Mouse (Mus musculus): ENCODE results near the gene Kera. TPM values are rescaled to one million over a fixed set of nuclear protein-coding genes. Genes with fewer than 3 reads are reported as not detected.

The Kera gene
- polyA plus RNA-seq, 1 experiment from 2014 or later: 0.07 TPM

- Histone ChIP-seq H3K4me3 (no peak overlapping the region), H3K36me3 (no peaks in the 10 kb centered on the region), H3K4me2 (no peak overlapping the region), H3K27ac (replicated peaks) (no peak overlapping the region), H3K27me3 (replicated peaks) (no peaks in the 10 kb centered on the region), H3K4me1 (no peaks in the 10 kb centered on the region), H3K9me3 (no peaks in the 10 kb centered on the region), H3K9ac (no peak overlapping the region)
- no peak; the same call in 1 of the 2 replicates for ATAC-seq (ENCODE audit: extremely low read depth, insufficient number of reproducible peaks, low FRiP score, low TSS enrichment)
Observed at GRCm38 (mm10) chr10:97603256-97603655, 3.4 kb upstream of the Kera start.

- Histone ChIP-seq H3K27ac (replicated peaks) (no peak overlapping the region), H3K4me2 (no peak overlapping the region), H3K27me3 (replicated peaks) (no peaks in the 10 kb centered on the region), H3K4me3 (no peak overlapping the region), H3K9ac (no peak overlapping the region), H3K9me3 (no peaks in the 10 kb centered on the region), H3K4me1 (no peaks in the 10 kb centered on the region), H3K36me3 (no peaks in the 10 kb centered on the region)
- WGBS: 76% methylated on average over 1 of the region's 1 CpGs
- ATAC-seq (ENCODE audit: extremely low read depth, insufficient number of reproducible peaks, low FRiP score, low TSS enrichment): no peak
Observed at GRCm38 (mm10) chr10:97622328-97622727, 15.6 kb downstream of the Kera start.

- no peak overlapping the region for H3K4me3 ChIP-seq
- ATAC-seq (ENCODE audit: extremely low read depth, insufficient number of reproducible peaks, low FRiP score, low TSS enrichment): no peak
- WGBS: 68% methylated on average over 2 of the region's 2 CpGs
Observed at GRCm38 (mm10) chr10:97624381-97624780, 17.7 kb downstream of the Kera start.

GRCm38 (mm10) chr10:97625116-97625515 lies 18.4 kb downstream of the Kera start:
- no peak overlapping the region for H3K4me3 ChIP-seq
- H3K36me3 ChIP-seq: no peaks in the 10 kb centered on the region
- H3K4me1 ChIP-seq: no peaks in the 10 kb centered on the region
- WGBS: 54% methylated on average over 4 of the region's 4 CpGs
- no peaks in the 10 kb centered on the region for H3K27me3 ChIP-seq (replicated peaks)
- ATAC-seq (ENCODE audit: extremely low read depth, insufficient number of reproducible peaks, low FRiP score, low TSS enrichment): no peak
- no peak overlapping the region for H3K9ac ChIP-seq
- no peak overlapping the region for H3K4me2 ChIP-seq
- H3K27ac ChIP-seq (replicated peaks): no peak overlapping the region
- H3K9me3 ChIP-seq: no peaks in the 10 kb centered on the region

More at GRCm38 (mm10) chr10:97624381-97624780, 17.7 kb downstream of the Kera start:
- no peaks in the 10 kb centered on the region for H3K4me1 ChIP-seq
- no peak overlapping the region for H3K27ac ChIP-seq (replicated peaks)
- H3K27me3 ChIP-seq (replicated peaks): no peaks in the 10 kb centered on the region
- H3K9ac ChIP-seq: no peak overlapping the region
- no peaks in the 10 kb centered on the region for H3K36me3 ChIP-seq
- no peak overlapping the region for H3K4me2 ChIP-seq
- no peaks in the 10 kb centered on the region for H3K9me3 ChIP-seq

GRCm38 (mm10) chr10:97626543-97626942 lies 19.9 kb downstream of the Kera start:
- H3K4me2 ChIP-seq: no peak overlapping the region
- H3K27me3 ChIP-seq (replicated peaks): no peaks in the 10 kb centered on the region
- WGBS: 81% methylated on average over 1 of the region's 1 CpGs
- no peaks in the 10 kb centered on the region for H3K9me3 ChIP-seq
- H3K4me3 ChIP-seq: no peak overlapping the region
- no peak for ATAC-seq (ENCODE audit: extremely low read depth, insufficient number of reproducible peaks, low FRiP score, low TSS enrichment)
- no peak overlapping the region for H3K9ac ChIP-seq
- H3K27ac ChIP-seq (replicated peaks): no peak overlapping the region
- H3K36me3 ChIP-seq: no peaks in the 10 kb centered on the region
- H3K4me1 ChIP-seq: no peaks in the 10 kb centered on the region

GRCm38 (mm10) chr10:97631061-97631460 lies 24.4 kb downstream of the Kera start:
- H3K27ac ChIP-seq (replicated peaks): no peak overlapping the region
- no peaks in the 10 kb centered on the region for H3K27me3 ChIP-seq (replicated peaks)
- no peak overlapping the region for H3K9ac ChIP-seq
- 74% methylated on average over 3 of the region's 3 CpGs for WGBS
- no peaks in the 10 kb centered on the region for H3K9me3 ChIP-seq
- H3K36me3 ChIP-seq: no peaks in the 10 kb centered on the region
- no peak overlapping the region for H3K4me2 ChIP-seq
- ATAC-seq (ENCODE audit: extremely low read depth, insufficient number of reproducible peaks, low FRiP score, low TSS enrichment): no peak
- H3K4me1 ChIP-seq: no peaks in the 10 kb centered on the region
- H3K4me3 ChIP-seq: no peak overlapping the region

- Histone ChIP-seq H3K4me3 (no peak overlapping the region), H3K9ac (no peak overlapping the region), H3K27me3 (replicated peaks) (no peaks in the 10 kb centered on the region), H3K4me1 (no peaks in the 10 kb centered on the region), H3K36me3 (no peaks in the 10 kb centered on the region), H3K9me3 (no peaks in the 10 kb centered on the region), H3K27ac (replicated peaks) (no peak overlapping the region), H3K4me2 (no peak overlapping the region)
- 72% methylated on average over 2 of the region's 2 CpGs for WGBS
- ATAC-seq (ENCODE audit: extremely low read depth, insufficient number of reproducible peaks, low FRiP score, low TSS enrichment): no peak
Observed at GRCm38 (mm10) chr10:97641926-97642325, 35.2 kb downstream of the Kera start.

GRCm38 (mm10) chr10:97643768-97644167 lies 37.1 kb downstream of the Kera start, which contains the start of gene Epyc:
Gene Epyc, plus strand, starts transcription at chr10:97644068.
- 72% methylated on average over 2 of the region's 2 CpGs for WGBS
- no peak for ATAC-seq (ENCODE audit: extremely low read depth, insufficient number of reproducible peaks, low FRiP score, low TSS enrichment)
- H3K4me2 ChIP-seq: no peak within 1 kb of the TSS
- H3K9me3 ChIP-seq: no peaks in the 10 kb centered on the region
- H3K27ac ChIP-seq (replicated peaks): no peak within 1 kb of the TSS
- no peak within 1 kb of the TSS for H3K9ac ChIP-seq
- H3K27me3 ChIP-seq (replicated peaks): no peaks in the 10 kb centered on the region
- no peak within 1 kb of the TSS for H3K4me3 ChIP-seq
- H3K36me3 ChIP-seq: no peaks in the 10 kb centered on the region
- H3K4me1 ChIP-seq: no peaks in the 10 kb centered on the region

- Histone ChIP-seq H3K9me3 (no peaks in the 10 kb centered on the region), H3K4me2 (no peak overlapping the region), H3K4me1 (no peaks in the 10 kb centered on the region), H3K36me3 (no peaks in the 10 kb centered on the region), H3K9ac (no peak overlapping the region), H3K27me3 (replicated peaks) (no peaks in the 10 kb centered on the region), H3K4me3 (no peak overlapping the region), H3K27ac (replicated peaks) (no peak overlapping the region)
- WGBS: 79% methylated on average over 2 of the region's 2 CpGs
- no peak for ATAC-seq (ENCODE audit: extremely low read depth, insufficient number of reproducible peaks, low FRiP score, low TSS enrichment)
Observed at GRCm38 (mm10) chr10:97650334-97650733, 43.7 kb downstream of the Kera start.

GRCm38 (mm10) chr10:97659489-97659888 lies 52.8 kb downstream of the Kera start:
- Histone ChIP-seq H3K4me1 (no peaks in the 10 kb centered on the region), H3K9me3 (no peaks in the 10 kb centered on the region), H3K9ac (no peak overlapping the region), H3K4me3 (no peak overlapping the region), H3K36me3 (no peaks in the 10 kb centered on the region), H3K4me2 (no peak overlapping the region), H3K27ac (replicated peaks) (no peak overlapping the region), H3K27me3 (replicated peaks) (no peaks in the 10 kb centered on the region)
- ATAC-seq (ENCODE audit: extremely low read depth, insufficient number of reproducible peaks, low FRiP score, low TSS enrichment): no peak
- 61% methylated on average over 1 of the region's 1 CpGs for WGBS
